Mouse (Mus musculus) cortical plate, adult 2 months (tissue): ENCODE measurements around the gene Siglech.

Experiments used
- CTCF ChIP-seq: fragments of 200-500 bp; IDR thresholded peaks from 2 replicates; pipeline ENCODE4 v1.5.1; 2011; ENCODE audit warnings: mild to moderate bottlenecking, control low read depth, low read length; ENCODE audit not compliant: insufficient read depth; ENCODE audit errors: extremely low read depth
- POLR2A ChIP-seq: fragments of 200-500 bp; IDR thresholded peaks from 2 replicates; pipeline ENCODE4 v1.6.1; 2011; ENCODE audit warnings: mild to moderate bottlenecking, low read length, control low read depth; ENCODE audit not compliant: insufficient read depth; ENCODE audit errors: extremely low read depth

- TF ChIP-seq POLR2A = no peak
- TF ChIP-seq CTCF = no peak
These were observed 14.5 kb downstream of the Siglech start for GRCm38 (mm10) chr7:55782493-55782892.
